8 mouse cellular contexts compared by ENCODE assay signal in genomic region chr5:73168769-73169272, GRCm38 (mm10).
DNase-seq lines count a peak whose midpoint lies in the region; ATAC-seq and TF ChIP-seq lines count a peak whose summit lies in the region.

No protein-coding gene starts in this region.

- 12% methylated on average over 5 of the region's 5 CpGs for WGBS in heart, postnatal 0 days

- TF ChIP-seq EP300 in heart, postnatal 0 days (IDR thresholded peaks at IDR 0.05; ENCODE audit: low read depth), result no peak

- H3K36me3 ChIP-seq in heart, postnatal 0 days (replicated peaks; ENCODE audit: control insufficient read depth, insufficient read depth, low read length), result no peaks in the 10 kb centered on the region

- no peak overlapping the region for H3K9ac ChIP-seq in heart, postnatal 0 days (replicated peaks; ENCODE audit: low read depth, low read length)

- no peaks in the 10 kb centered on the region for H3K9me3 ChIP-seq in heart, postnatal 0 days (replicated peaks; ENCODE audit: control insufficient read depth, low read length)

- H3K4me2 ChIP-seq in heart, postnatal 0 days (ENCODE audit: low read depth, low read length), result peak overlapping the region; percentile 49

- H3K4me3 ChIP-seq in heart, postnatal 0 days (ENCODE audit: low read depth, low read length), result peak overlapping the region; percentile 20; the same call in 1 of the 2 replicates

- DNase-seq in kidney, adult 11 months, result peak; percentile 65
- no peak for DNase-seq in kidney, adult 18-20 months
- peak; percentile 44 for DNase-seq in heart, postnatal 0 days (ENCODE audit: low spot score)
- peak; percentile 44 to 65 for DNase-seq in kidney, postnatal 4 days
- DNase-seq in retina, postnatal 1 day, result peak; percentile 41
- DNase-seq in spleen, postnatal 36 days (ENCODE audit: low spot score in 2 of 2), result no peak
- no peak for DNase-seq in ovary, postnatal 14 days (ENCODE audit: low spot score)
- no peak for DNase-seq in layer of hippocampus, postnatal 14 days (ENCODE audit: low spot score in 2 of 2)

- no peaks in the 10 kb centered on the region for H3K27me3 ChIP-seq in heart, postnatal 0 days (ENCODE audit: control insufficient read depth, insufficient read depth, low read length)

- ATAC-seq in heart, postnatal 0 days (ENCODE audit: insufficient read depth, low read depth), result peak; percentile 74

- H3K4me1 ChIP-seq in heart, postnatal 0 days (ENCODE audit: control insufficient read depth, insufficient read depth), result peaks cover 45% of the 10 kb centered on the region

- peak overlapping the region; percentile 75 for H3K27ac ChIP-seq in heart, postnatal 0 days (ENCODE audit: low read depth)

- TF ChIP-seq CTCF in heart, postnatal 0 days (IDR thresholded peaks at IDR 0.05; ENCODE audit: low read depth), result no peak

Comparison
In these comparisons a context has a peak if more than half of its experiments do, and no peak if none do; other contexts are left out.
1. DNase-seq: peak in kidney, adult 11 months (single experiment), heart, postnatal 0 days (single experiment), kidney, postnatal 4 days (2 of 2) and retina, postnatal 1 day (single experiment); none in kidney, adult 18-20 months (single experiment), spleen, postnatal 36 days (0 of 2), ovary, postnatal 14 days (single experiment) and layer of hippocampus, postnatal 14 days (0 of 2).